Mouse (Mus musculus) small intestine, adult 2 months (tissue): ENCODE data around the gene Gm10134.

Source experiments
- CTCF ChIP-seq: fragments of 200-500 bp; IDR thresholded peaks from 2 replicates; pipeline ENCODE4 v1.5.1; 2012; ENCODE audit warnings: low read depth, mild to moderate bottlenecking, control low read depth, inconsistent platforms, low read length, moderate library complexity, mixed read lengths; ENCODE audit not compliant: insufficient replicate concordance, insufficient read length; ENCODE audit errors: extremely low read depth
- POLR2A ChIP-seq: fragments of 200-500 bp; IDR thresholded peaks from 2 replicates; pipeline ENCODE4 v1.6.1; 2012; ENCODE audit warnings: low read depth, mild to moderate bottlenecking, control low read depth, inconsistent platforms, low read length, moderate library complexity

DNA sequence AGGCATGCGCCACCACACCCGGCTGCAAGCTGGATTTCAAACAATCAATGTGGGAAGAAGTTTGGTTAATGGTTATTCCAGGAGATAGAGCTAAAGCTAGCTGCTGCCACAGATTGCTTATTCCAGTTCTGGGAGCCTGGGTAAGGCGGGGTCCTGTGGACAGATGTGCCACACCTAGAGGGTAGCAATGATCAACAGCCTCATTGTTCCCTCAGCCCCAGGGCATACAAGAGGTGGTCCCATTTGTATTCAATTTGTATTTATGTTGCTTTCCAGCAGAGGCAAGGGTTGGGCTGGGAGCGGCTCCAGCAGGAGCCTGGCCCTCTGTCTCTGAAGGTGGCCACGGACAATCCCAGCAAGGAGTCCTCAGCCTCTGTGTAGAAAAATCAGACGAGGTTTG, 396 bp downstream of the Gm10134 start:
- TF ChIP-seq POLR2A (no peak), CTCF (no peak)
